Mouse (Mus musculus) MEL (cell line): ENCODE data around the gene Stim1. TPM values are rescaled to one million over a fixed set of nuclear protein-coding genes. Genes with fewer than 3 reads are reported as not detected.

Source experiments
- DNase-seq: peaks from one replicate; pipeline ENCODE4 v3.0.0; 2011; ENCODE audit warnings: low read depth, low spot score
- H3K27ac ChIP-seq: 2 replicates; pipeline ENCODE4 v1.5.1; 2012; ENCODE audit warnings: low read depth, mild to moderate bottlenecking, control low read depth, low read length, moderate library complexity; ENCODE audit not compliant: control insufficient read depth
- H3K27me3 ChIP-seq, 2 experiments: fragments of 150-350 bp in 1 of 2; sonication (generic) in 1 of 2; 2 replicates each; pipeline ENCODE4 v1.6.1; 2012; ENCODE audit warnings: low read length in 2 of 2, mild to moderate bottlenecking in 2 of 2, improper control_type of control experiment in 1 of 2, moderate library complexity in 1 of 2; ENCODE audit not compliant: insufficient read depth in 2 of 2, control insufficient read depth in 1 of 2
- H3K36me3 ChIP-seq, 2 experiments: 2 replicates each; pipeline ENCODE4 v1.6.1; 2012 to 2014; ENCODE audit warnings: low read length in 2 of 2, improper control_type of control experiment in 1 of 2, inconsistent platforms in 1 of 2, mild to moderate bottlenecking in 1 of 2; ENCODE audit not compliant: insufficient read depth in 2 of 2, control insufficient read depth in 1 of 2
- H3K4me1 ChIP-seq, 2 experiments: fragments of 150-350 bp in 1 of 2; sonication (generic) in 1 of 2; 2 replicates each; pipeline ENCODE4 v1.6.1; 2012; ENCODE audit warnings: low read length in 2 of 2, improper control_type of control experiment in 1 of 2, mild to moderate bottlenecking in 1 of 2; ENCODE audit not compliant: insufficient read depth in 2 of 2, control insufficient read depth in 1 of 2
- H3K4me3 ChIP-seq, 2 experiments: fragments of 150-350 bp in 1 of 2; sonication (generic) in 1 of 2; 2 replicates each; pipeline ENCODE4 v1.5.1; 2012; ENCODE audit warnings: low read depth in 2 of 2, low read length in 2 of 2, mild to moderate bottlenecking in 2 of 2, moderate library complexity in 2 of 2, control low read depth in 1 of 2, improper control_type of control experiment in 1 of 2; ENCODE audit not compliant: control insufficient read depth in 1 of 2, insufficient read depth in 1 of 2
- H3K79me2 ChIP-seq: 2 replicates; pipeline ENCODE4 v1.6.1; 2012; ENCODE audit warnings: mild to moderate bottlenecking, low read length, moderate library complexity; ENCODE audit not compliant: control insufficient read depth, poor library complexity, insufficient read depth
- H3K9ac ChIP-seq: 2 replicates; pipeline ENCODE4 v1.6.1; 2012; ENCODE audit warnings: low read depth, mild to moderate bottlenecking, control low read depth, low read length, moderate library complexity; ENCODE audit not compliant: control insufficient read depth, poor library complexity, severe bottlenecking
- H3K9me3 ChIP-seq: fragments of 150-350 bp; sonication (generic); replicated peaks from 2 replicates; pipeline ENCODE4 v1.6.1; 2012; ENCODE audit warnings: mild to moderate bottlenecking, low read length, improper control_type of control experiment, moderate library complexity; ENCODE audit not compliant: insufficient read depth
- BHLHE40 ChIP-seq: IDR thresholded peaks from 2 replicates; pipeline ENCODE4 v1.6.1; 2012; ENCODE audit warnings: low read depth, mild to moderate bottlenecking, inconsistent platforms, low read length, improper control_type of control experiment, borderline replicate concordance
- CHD2 ChIP-seq: IDR thresholded peaks from 2 replicates; pipeline ENCODE4 v1.6.1; 2011; ENCODE audit warnings: low read length, improper control_type of control experiment
- CTCF ChIP-seq, 3 experiments: IDR thresholded peaks in 2 of 3; conservative IDR thresholded peaks in 1 of 3; 2 replicates each; pipeline ENCODE4 v1.5.1; 2011 to 2012; ENCODE audit warnings: low read length in 3 of 3, low read depth in 2 of 3, mild to moderate bottlenecking in 2 of 3, improper control_type of control experiment in 1 of 3, inconsistent platforms in 1 of 3, mixed read lengths in 1 of 3, moderate library complexity in 1 of 3; ENCODE audit not compliant: control insufficient read depth in 1 of 3, insufficient read depth in 1 of 3, poor library complexity in 1 of 3, severe bottlenecking in 1 of 3
- ELF1 ChIP-seq: IDR thresholded peaks from 2 replicates; pipeline ENCODE4 v1.6.1; 2014; ENCODE audit warnings: low read depth, mild to moderate bottlenecking, inconsistent platforms, low read length, improper control_type of control experiment, moderate library complexity
- EP300 ChIP-seq, 2 experiments: IDR thresholded peaks; 2 replicates each; pipeline ENCODE4 v1.6.1; 2011; ENCODE audit warnings: improper control_type of control experiment in 2 of 2, low read length in 2 of 2, low read depth in 1 of 2, mild to moderate bottlenecking in 1 of 2
- ETS1 ChIP-seq: IDR thresholded peaks from 2 replicates; pipeline ENCODE4 v1.6.1; 2012; ENCODE audit warnings: low read depth, mild to moderate bottlenecking, inconsistent platforms, low read length, improper control_type of control experiment, moderate library complexity
- GATA1 ChIP-seq: IDR thresholded peaks from 2 replicates; pipeline ENCODE4 v1.6.1; 2011; ENCODE audit warnings: low read depth, low read length, improper control_type of control experiment
- HCFC1 ChIP-seq: IDR thresholded peaks from 2 replicates; pipeline ENCODE4 v1.6.1; 2012; ENCODE audit warnings: low read depth, mild to moderate bottlenecking, inconsistent platforms, low read length, improper control_type of control experiment, moderate library complexity
- MAFK ChIP-seq: IDR thresholded peaks from 2 replicates; pipeline ENCODE4 v1.6.1; 2011; ENCODE audit warnings: low read depth, mild to moderate bottlenecking, low read length, improper control_type of control experiment, borderline replicate concordance
- MAX ChIP-seq: IDR thresholded peaks from 2 replicates; pipeline ENCODE4 v1.6.1; 2011; ENCODE audit warnings: low read length, improper control_type of control experiment
- MAZ ChIP-seq: IDR thresholded peaks from 2 replicates; pipeline ENCODE4 v1.6.1; 2012; ENCODE audit warnings: low read depth, mild to moderate bottlenecking, inconsistent platforms, low read length, improper control_type of control experiment
- MEF2A ChIP-seq: IDR thresholded peaks from 2 replicates; pipeline ENCODE4 v1.6.1; 2014; ENCODE audit warnings: low read depth, mild to moderate bottlenecking, inconsistent platforms, low read length, improper control_type of control experiment; ENCODE audit not compliant: poor library complexity, insufficient replicate concordance, severe bottlenecking; ENCODE audit errors: extremely low read depth
- MXI1 ChIP-seq: IDR thresholded peaks from 2 replicates; pipeline ENCODE4 v1.6.1; 2011; ENCODE audit warnings: mild to moderate bottlenecking, low read depth, low read length, improper control_type of control experiment
- MYB ChIP-seq: IDR thresholded peaks from 2 replicates; pipeline ENCODE4 v1.6.1; 2011; ENCODE audit warnings: mild to moderate bottlenecking, low read depth, low read length, improper control_type of control experiment
- MYC ChIP-seq: IDR thresholded peaks from 2 replicates; pipeline ENCODE4 v1.6.1; 2011; ENCODE audit warnings: low read depth, mild to moderate bottlenecking, low read length, improper control_type of control experiment, moderate library complexity
- NELFE ChIP-seq: IDR thresholded peaks from 2 replicates; pipeline ENCODE4 v1.6.1; 2011; ENCODE audit warnings: low read depth, low read length, improper control_type of control experiment
- NRF1 ChIP-seq: IDR thresholded peaks from 2 replicates; pipeline ENCODE4 v1.6.1; 2014; ENCODE audit warnings: low read depth, mild to moderate bottlenecking, inconsistent platforms, low read length, improper control_type of control experiment, moderate library complexity; ENCODE audit not compliant: poor library complexity, insufficient read depth, severe bottlenecking
- POLR2A ChIP-seq, 2 experiments: IDR thresholded peaks; 2 replicates each; pipeline ENCODE4 v1.6.1; 2011 to 2012; ENCODE audit warnings: low read length in 2 of 2, mild to moderate bottlenecking in 2 of 2, control low read depth in 1 of 2, improper control_type of control experiment in 1 of 2, low read depth in 1 of 2, moderate library complexity in 1 of 2; ENCODE audit not compliant: control insufficient read depth in 1 of 2, insufficient read depth in 1 of 2, poor library complexity in 1 of 2
- POLR2AphosphoS5 ChIP-seq: IDR thresholded peaks from 2 replicates; pipeline ENCODE4 v1.6.1; 2012; ENCODE audit warnings: low read depth, borderline replicate concordance, mild to moderate bottlenecking, inconsistent platforms, low read length, moderate library complexity, mixed read lengths
- RAD21 ChIP-seq: IDR thresholded peaks from 2 replicates; pipeline ENCODE4 v1.6.1; 2011; ENCODE audit warnings: mild to moderate bottlenecking, low read depth, low read length, improper control_type of control experiment
- RCOR1 ChIP-seq: IDR thresholded peaks from 2 replicates; pipeline ENCODE4 v1.6.1; 2012; ENCODE audit warnings: low read depth, mild to moderate bottlenecking, inconsistent platforms, low read length, improper control_type of control experiment
- SIN3A ChIP-seq: IDR thresholded peaks from 2 replicates; pipeline ENCODE4 v1.6.1; 2012; ENCODE audit warnings: low read length, improper control_type of control experiment, inconsistent platforms
- TBP ChIP-seq: IDR thresholded peaks from 2 replicates; pipeline ENCODE4 v1.8.0; 2011; ENCODE audit warnings: low read depth, low read length, improper control_type of control experiment
- TCF12 ChIP-seq: IDR thresholded peaks from 2 replicates; pipeline ENCODE4 v1.6.1; 2014; ENCODE audit warnings: low read depth, mild to moderate bottlenecking, inconsistent platforms, low read length, improper control_type of control experiment, moderate library complexity
- UBTF ChIP-seq: IDR thresholded peaks from 2 replicates; pipeline ENCODE4 v1.6.1; 2012; ENCODE audit warnings: low read depth, mild to moderate bottlenecking, inconsistent platforms, low read length, improper control_type of control experiment, moderate library complexity, borderline replicate concordance; ENCODE audit not compliant: insufficient read depth
- USF1 ChIP-seq: IDR thresholded peaks from 2 replicates; pipeline ENCODE4 v1.6.1; 2014; ENCODE audit warnings: low read depth, mild to moderate bottlenecking, inconsistent platforms, low read length, improper control_type of control experiment, moderate library complexity
- ZMIZ1 ChIP-seq: IDR thresholded peaks from 2 replicates; pipeline ENCODE4 v1.6.1; 2012; ENCODE audit warnings: low read depth, mild to moderate bottlenecking, inconsistent platforms, low read length, improper control_type of control experiment, moderate library complexity
- polyA plus RNA-seq, 2 experiments: library from polyadenylated mRNA; stranded (reverse) in 1 of 2; unstranded in 1 of 2; fragments of >175 nt in 1 of 2; fragments of >200 nt in 1 of 2; gene quantifications; 2 replicates each; pipeline versions ENCODE4 v1.2.1 to v1.2.4; 2012; ENCODE audit warnings: low replicate concordance in 2 of 2, low read depth in 1 of 2; ENCODE audit not compliant: insufficient read length in 2 of 2, insufficient read depth in 1 of 2, missing spikeins in 1 of 2
- total RNA-seq: library from RNA; depleted of rRNA; stranded (reverse); fragments of 300-350 nt; gene quantifications from 2 replicates; pipeline ENCODE4 v1.2.3, GENCODE M21; 2012

Gene Stim1
- total and polyA plus RNA-seq, 3 experiments: 26.1 to 65.0 TPM; not detected in 1

DNA sequence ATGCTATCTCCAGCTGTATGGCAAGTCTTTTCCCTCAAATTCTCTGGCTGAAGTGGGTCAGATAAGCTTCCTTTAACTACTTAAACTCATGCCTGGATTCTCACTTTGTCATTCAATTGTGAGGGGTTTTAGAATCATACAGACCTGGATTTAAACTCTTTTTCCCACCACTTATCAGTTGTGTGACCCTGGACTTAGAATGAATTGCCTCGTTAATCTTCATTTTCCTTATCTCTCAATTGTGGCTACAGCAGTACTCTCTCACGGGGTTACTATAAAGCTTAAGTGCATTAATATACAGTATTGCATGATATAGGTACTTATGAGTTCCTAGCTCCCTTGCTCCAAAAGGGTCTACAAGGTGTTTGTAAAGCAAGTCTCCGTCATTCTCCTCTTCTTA is 24.7 kb upstream of the Stim1 start (continued):
- TF ChIP-seq NRF1: no peak

DNA sequence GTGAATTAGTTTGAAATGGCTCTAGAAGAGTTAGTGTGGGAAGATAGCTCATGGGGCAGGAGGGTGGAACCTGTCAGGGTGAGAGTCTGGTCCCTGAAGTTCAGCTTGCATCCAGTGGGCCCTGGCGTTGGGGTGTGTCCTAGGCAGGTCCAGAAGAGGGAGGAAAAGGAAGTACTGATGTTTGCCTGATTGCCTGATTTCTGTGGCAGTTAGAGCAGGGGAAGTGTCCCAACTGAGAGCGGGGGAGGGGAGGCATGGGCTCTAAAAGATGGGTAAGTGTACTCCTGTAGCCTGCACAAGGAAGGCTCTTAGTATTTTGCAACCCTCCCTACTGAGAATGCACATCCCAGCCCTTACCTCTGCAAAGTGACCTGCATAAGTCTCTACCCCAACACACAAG is 23.7 kb upstream of the Stim1 start:
- peaks cover 38 to 73% of the 10 kb centered on the region in 2 experiments for H3K4me1 ChIP-seq
- no peaks in the 10 kb centered on the region for H3K9me3 ChIP-seq
- no peaks in the 10 kb centered on the region for H3K27me3 ChIP-seq
- TF ChIP-seq GATA1 (peak; percentile 78), MYC (no peak), HCFC1 (0 out of 2 replicates have a peak, but pooled peaks have one; percentile 42), CHD2 (peak; percentile 76), MYB (peak; percentile 93), RCOR1 (peak; percentile 33; the same call in 1 of the 2 replicates), NELFE (no peak), BHLHE40 (peak; percentile 58; the same call in 1 of the 2 replicates), MAZ (no peak; the same call in 1 of the 2 replicates), CTCF (IDR thresholded peaks at IDR 0.05 in 2 of 3, conservative IDR thresholded peaks at IDR 0.05 in 1 of 3; ENCODE audit: control insufficient read depth in 1 of 3, insufficient read depth in 1 of 3, low read depth in 2 of 3, low read length in 3 of 3, poor library complexity in 1 of 3, severe bottlenecking in 1 of 3) (no peak), ETS1 (peak; percentile 84), TCF12 (peak; percentile 60), POLR2A (IDR thresholded peaks at IDR 0.05; ENCODE audit: control insufficient read depth in 1 of 2, insufficient read depth in 1 of 2, low read depth in 1 of 2, low read length in 2 of 2, poor library complexity in 1 of 2) (peak in 1 of 2 experiments; percentile 57; a peak in 2 of 4 replicates), UBTF (no peak), TBP (peak; percentile 63), USF1 (no peak), RAD21 (no peak), ELF1 (0 out of 2 replicates have a peak, but pooled peaks have one; percentile 28), MEF2A (no peak), POLR2AphosphoS5 (no peak), MAFK (no peak; the same call in 1 of the 2 replicates), SIN3A (peak; percentile 66), EP300 (IDR thresholded peaks at IDR 0.05; ENCODE audit: low read depth in 1 of 2, low read length in 2 of 2) (peak; percentile 91 to 96), MAX (no peak), MXI1 (no peak; the same call in 1 of the 2 replicates), ZMIZ1 (no peak)
- peak; percentile 85 for DNase-seq
- H3K4me3 ChIP-seq: peak overlapping the region in 1 of 2 experiments; percentile 14; a peak in 1 of 4 replicates
- H3K27ac ChIP-seq: peak overlapping the region; percentile 99
- H3K79me2 ChIP-seq: peaks cover 62% of the 10 kb centered on the region
- peaks cover 5 to 68% of the 10 kb centered on the region in 2 experiments for H3K36me3 ChIP-seq
- H3K9ac ChIP-seq: peak overlapping the region; percentile 97
